Mouse (Mus musculus) intestine, postnatal 0 days (tissue): ENCODE results near the gene Smco4. TPM values are rescaled to one million over a fixed set of nuclear protein-coding genes. Genes with fewer than 3 reads are reported as not detected.
"Not testable (repeated sequence)": the region's sequence is repeated elsewhere in the genome, so short reads cannot be mapped to it uniquely, and the experiment has no call there.

ENCODE experiments used
- ATAC-seq: fragments of 200-750 bp; cut with Nextera tagmentation; 2 replicates; pipeline ENCODE4 v1.8.0; 2017; ENCODE audit warnings: mild to moderate bottlenecking, moderate TSS enrichment, moderate library complexity
- H3K27ac ChIP-seq: fragments of 300-500 bp; sonication (generic); 2 replicates; pipeline ENCODE4 v1.5.1; 2014; ENCODE audit warnings: mild to moderate bottlenecking, low read depth, low read length, moderate library complexity
- H3K27me3 ChIP-seq: fragments of 300-500 bp; sonication (generic); replicated peaks from 2 replicates; pipeline ENCODE4 v1.6.1; 2014; ENCODE audit warnings: low read length, mixed read lengths; ENCODE audit not compliant: control insufficient read depth, insufficient read depth
- H3K36me3 ChIP-seq: fragments of 300-500 bp; sonication (generic); 2 replicates; pipeline ENCODE4 v1.6.1; 2014; ENCODE audit warnings: mild to moderate bottlenecking, moderate library complexity; ENCODE audit not compliant: control insufficient read depth, insufficient read depth
- H3K4me1 ChIP-seq: fragments of 300-500 bp; sonication (generic); replicated peaks from 2 replicates; pipeline ENCODE4 v1.6.1; 2014; ENCODE audit warnings: antibody characterized with exemption, low read length, mixed read lengths; ENCODE audit not compliant: control insufficient read depth, insufficient read depth
- H3K4me2 ChIP-seq: fragments of 300-500 bp; sonication (generic); replicated peaks from 2 replicates; pipeline ENCODE4 v1.6.1; 2014; ENCODE audit warnings: low read depth, mild to moderate bottlenecking, moderate library complexity
- H3K4me3 ChIP-seq: fragments of 300-500 bp; sonication (generic); 2 replicates; pipeline ENCODE4 v1.5.1; 2014; ENCODE audit warnings: low read depth, low read length
- H3K9ac ChIP-seq: fragments of 300-500 bp; sonication (generic); 2 replicates; pipeline ENCODE4 v1.6.1; 2014; ENCODE audit warnings: mild to moderate bottlenecking, low read depth, low read length
- H3K9me3 ChIP-seq: fragments of 300-500 bp; sonication (generic); 2 replicates; pipeline ENCODE4 v1.6.1; 2016; ENCODE audit warnings: mixed run types; ENCODE audit not compliant: control insufficient read depth
- CTCF ChIP-seq: sonication (generic); IDR thresholded peaks from 2 replicates; pipeline ENCODE4 v1.5.1; 2016; ENCODE audit warnings: low read depth, mild to moderate bottlenecking, control low read depth, antibody characterized with exemption, moderate library complexity
- WGBS: fragments of 180-500 bp; shearing (Covaris S2); extraction: QIAGEN DNeasy Blood & Tissue Kit; methylation state at CpG from one replicate; pipeline ENCODE4 v1.1.7; 2014; 5-methylcytosine and 5-hydroxymethylcytosine counted together
- polyA plus RNA-seq: library from polyadenylated mRNA; unstranded; fragments of >200 nt; fragmentation: Nextera tagmentation; extraction: Ambion mirVana; gene quantifications from 2 replicates; pipeline ENCODE4 v1.2.1, GENCODE M21; 2015

The Smco4 gene
- polyA plus RNA-seq, 1 experiment from 2014 or later = 4.3 TPM

- not testable (repeated sequence) for H3K27me3 ChIP-seq, H3K36me3 ChIP-seq, H3K9ac ChIP-seq, H3K27ac ChIP-seq, H3K4me1 ChIP-seq, H3K9me3 ChIP-seq, H3K4me3 ChIP-seq, ATAC-seq, H3K4me2 ChIP-seq
- 93% methylated on average over 2 of the region's 2 CpGs for WGBS
- TF ChIP-seq CTCF = peak; percentile 6; the same call in 1 of the 2 replicates
These were observed 2.0 kb downstream of the Smco4 start for GRCm38 (mm10) chr9:15495281-15495680.

GRCm38 (mm10) chr9:15495921-15496577, 2.8 kb downstream of the Smco4 start:
- no peaks in the 10 kb centered on the region for H3K9me3 ChIP-seq
- H3K4me2 ChIP-seq = no peak overlapping the region
- no peak overlapping the region for H3K4me3 ChIP-seq
- WGBS = 51% methylated on average over 8 of the region's 8 CpGs
- H3K9ac ChIP-seq = no peak overlapping the region
- ATAC-seq = no peak
- H3K4me1 ChIP-seq = peaks cover 2% of the 10 kb centered on the region; the same call in 1 of the 2 replicates
- no peak overlapping the region for H3K27ac ChIP-seq
- no peaks in the 10 kb centered on the region for H3K36me3 ChIP-seq
- no peaks in the 10 kb centered on the region for H3K27me3 ChIP-seq
- TF ChIP-seq CTCF = no peak

- 63% methylated on average over 5 of the region's 5 CpGs for WGBS
- no peaks in the 10 kb centered on the region for H3K27me3 ChIP-seq
- H3K36me3 ChIP-seq = no peaks in the 10 kb centered on the region
- peak overlapping the region; percentile 21; the same call in 1 of the 2 replicates for H3K27ac ChIP-seq
- H3K4me2 ChIP-seq = no peak overlapping the region
- H3K9me3 ChIP-seq = no peaks in the 10 kb centered on the region
- TF ChIP-seq CTCF = peak; percentile 47
- H3K4me3 ChIP-seq = no peak overlapping the region
- H3K9ac ChIP-seq = no peak overlapping the region
- peaks cover 2% of the 10 kb centered on the region; the same call in 1 of the 2 replicates for H3K4me1 ChIP-seq
- ATAC-seq = peak; percentile 86
These were observed 6.8 kb downstream of the Smco4 start for GRCm38 (mm10) chr9:15500025-15500424.

- Histone ChIP-seq H3K27me3 (no peaks in the 10 kb centered on the region), H3K9me3 (no peaks in the 10 kb centered on the region), H3K9ac (no peak overlapping the region), H3K4me1 (no peaks in the 10 kb centered on the region), H3K36me3 (no peaks in the 10 kb centered on the region), H3K27ac (no peak overlapping the region), H3K4me2 (no peak overlapping the region), H3K4me3 (no peak overlapping the region)
- no peak for TF ChIP-seq CTCF
- WGBS = 80% methylated on average over 19 of the region's 19 CpGs
- no peak for ATAC-seq
These were observed 8.4 kb downstream of the Smco4 start for GRCm38 (mm10) chr9:15501319-15502256.

GRCm38 (mm10) chr9:15502476-15502875, 9.2 kb downstream of the Smco4 start:
- WGBS = 57% methylated on average over 7 of the region's 7 CpGs
- H3K27ac ChIP-seq = no peak overlapping the region
- H3K4me2 ChIP-seq = no peak overlapping the region
- no peak overlapping the region for H3K9ac ChIP-seq
- no peaks in the 10 kb centered on the region; the same call in 1 of the 2 replicates for H3K4me1 ChIP-seq
- H3K27me3 ChIP-seq = no peaks in the 10 kb centered on the region
- no peak for TF ChIP-seq CTCF
- no peak for ATAC-seq
- no peak overlapping the region for H3K4me3 ChIP-seq
- no peaks in the 10 kb centered on the region for H3K36me3 ChIP-seq
- H3K9me3 ChIP-seq = no peaks in the 10 kb centered on the region

- H3K4me2 ChIP-seq = no peak overlapping the region
- no peak for TF ChIP-seq CTCF
- 72% methylated on average over 10 of the region's 10 CpGs for WGBS
- H3K36me3 ChIP-seq = no peaks in the 10 kb centered on the region
- no peaks in the 10 kb centered on the region; the same call in 1 of the 2 replicates for H3K4me1 ChIP-seq
- no peaks in the 10 kb centered on the region for H3K27me3 ChIP-seq
- ATAC-seq = no peak
- no peaks in the 10 kb centered on the region for H3K9me3 ChIP-seq
- no peak overlapping the region for H3K4me3 ChIP-seq
- H3K27ac ChIP-seq = no peak overlapping the region; the same call in 1 of the 2 replicates
- H3K9ac ChIP-seq = no peak overlapping the region
These were observed 10.1 kb downstream of the Smco4 start for GRCm38 (mm10) chr9:15503307-15503706.
